Mouse (Mus musculus) forebrain, embryonic 10.5 days (tissue): ENCODE results near the gene Actl10. TPM values are rescaled to one million over a fixed set of nuclear protein-coding genes. Genes with fewer than 3 reads are reported as not detected.

Experiments
- DNase-seq: peaks from one replicate; pipeline ENCODE4 v3.0.0-alpha.2; 2017; ENCODE audit warnings: low spot score; ENCODE audit errors: extremely low spot score
- H3K27ac ChIP-seq: fragments of 300-500 bp; sonication (generic); 2 replicates; pipeline ENCODE4 v1.5.1; 2016; ENCODE audit warnings: mild to moderate bottlenecking
- H3K27me3 ChIP-seq: fragments of 300-500 bp; sonication (generic); 2 replicates; pipeline ENCODE4 v1.6.1; 2016; ENCODE audit warnings: mild to moderate bottlenecking; ENCODE audit not compliant: poor library complexity, severe bottlenecking
- H3K36me3 ChIP-seq: fragments of 300-500 bp; sonication (generic); replicated peaks from 2 replicates; pipeline ENCODE4 v1.6.1; 2016; ENCODE audit warnings: mild to moderate bottlenecking, moderate library complexity
- H3K4me1 ChIP-seq: fragments of 300-500 bp; sonication (generic); 2 replicates; pipeline ENCODE4 v1.6.1; 2016
- H3K4me3 ChIP-seq: fragments of 300-500 bp; sonication (generic); 2 replicates; pipeline ENCODE4 v1.5.1; 2016; ENCODE audit warnings: mild to moderate bottlenecking, moderate library complexity
- H3K9me3 ChIP-seq: fragments of 300-500 bp; sonication (generic); 2 replicates; pipeline ENCODE4 v1.6.1; 2016; ENCODE audit warnings: mild to moderate bottlenecking, moderate library complexity
- WGBS: fragments of 180-500 bp; shearing (Covaris S2); methylation state at CpG from one replicate; pipeline ENCODE4 v1.1.7; 2016; 5-methylcytosine and 5-hydroxymethylcytosine counted together
- polyA plus RNA-seq: library from polyadenylated mRNA; unstranded; fragments of >200 nt; fragmentation: Nextera tagmentation; extraction: Ambion mirVana; gene quantifications from 2 replicates; pipeline ENCODE4 v1.2.1, GENCODE M21; 2016

Actl10 gene
- polyA plus RNA-seq, 1 experiment from 2014 or later, result 0.55 TPM

GRCm38 (mm10) chr2:154571266-154571665 is 19.7 kb downstream of the Actl10 start:
- 0 out of 2 replicates have a peak overlapping the region, but pooled peaks have one; percentile 98 for H3K27ac ChIP-seq
- 90% methylated on average over 4 of the region's 4 CpGs for WGBS
- no peak for DNase-seq
- peaks cover 50% of the 10 kb centered on the region for H3K4me1 ChIP-seq
- peaks cover 10% of the 10 kb centered on the region; the same call in 1 of the 2 replicates for H3K27me3 ChIP-seq
- peak overlapping the region; percentile 88; the same call in 1 of the 2 replicates for H3K4me3 ChIP-seq
- H3K36me3 ChIP-seq, result peaks cover 7% of the 10 kb centered on the region
- H3K9me3 ChIP-seq, result no peaks in the 10 kb centered on the region

GRCm38 (mm10) chr2:154571976-154572375 is 20.4 kb downstream of the Actl10 start:
- no peak for DNase-seq
- Histone ChIP-seq H3K27ac (no peak overlapping the region), H3K9me3 (no peaks in the 10 kb centered on the region), H3K36me3 (peaks cover 7% of the 10 kb centered on the region), H3K27me3 (peaks cover 10% of the 10 kb centered on the region; the same call in 1 of the 2 replicates), H3K4me3 (no peak overlapping the region), H3K4me1 (peaks cover 50% of the 10 kb centered on the region)
- WGBS, result 88% methylated on average over 8 of the region's 8 CpGs

GRCm38 (mm10) chr2:154572996-154573395 is 21.4 kb downstream of the Actl10 start:
- Histone ChIP-seq H3K9me3 (no peaks in the 10 kb centered on the region), H3K4me1 (peaks cover 50% of the 10 kb centered on the region), H3K4me3 (no peak overlapping the region), H3K27ac (no peak overlapping the region), H3K36me3 (peaks cover 1% of the 10 kb centered on the region), H3K27me3 (peaks cover 10% of the 10 kb centered on the region; the same call in 1 of the 2 replicates)
- WGBS, result 83% methylated on average over 3 of the region's 3 CpGs
- DNase-seq, result no peak

GRCm38 (mm10) chr2:154574271-154574670 is 22.7 kb downstream of the Actl10 start:
- no peak overlapping the region for H3K27ac ChIP-seq
- DNase-seq, result no peak
- H3K36me3 ChIP-seq, result no peaks in the 10 kb centered on the region
- WGBS, result 76% methylated on average over 7 of the region's 7 CpGs
- peaks cover 10% of the 10 kb centered on the region; the same call in 1 of the 2 replicates for H3K27me3 ChIP-seq
- H3K4me3 ChIP-seq, result no peak overlapping the region
- H3K4me1 ChIP-seq, result peaks cover 38% of the 10 kb centered on the region
- H3K9me3 ChIP-seq, result no peaks in the 10 kb centered on the region

- Histone ChIP-seq H3K36me3 (no peaks in the 10 kb centered on the region), H3K27ac (peak overlapping the region; percentile 83), H3K4me1 (peaks cover 20% of the 10 kb centered on the region), H3K4me3 (peak overlapping the region; percentile 20; the same call in 1 of the 2 replicates), H3K27me3 (0 out of 2 replicates have a peak, but pooled peaks cover under 1% of the 10 kb centered on the region), H3K9me3 (no peaks in the 10 kb centered on the region)
- 39% methylated on average over 12 of the region's 12 CpGs for WGBS
- DNase-seq, result peak; percentile 42
Observed at GRCm38 (mm10) chr2:154576876-154577743, 25.5 kb downstream of the Actl10 start.

- H3K27ac ChIP-seq, result peak overlapping the region; percentile 83
- no peaks in the 10 kb centered on the region for H3K9me3 ChIP-seq
- DNase-seq, result no peak
- WGBS, result 68% methylated on average over 6 of the region's 6 CpGs
- no peaks in the 10 kb centered on the region for H3K36me3 ChIP-seq
- H3K4me1 ChIP-seq, result peaks cover 20% of the 10 kb centered on the region
- no peak overlapping the region for H3K4me3 ChIP-seq
- H3K27me3 ChIP-seq, result no peaks in the 10 kb centered on the region
Observed at GRCm38 (mm10) chr2:154577744-154578067, 26.1 kb downstream of the Actl10 start.

GRCm38 (mm10) chr2:154580586-154580985 is 29.0 kb downstream of the Actl10 start:
- Histone ChIP-seq H3K4me3 (no peak overlapping the region), H3K27me3 (no peaks in the 10 kb centered on the region), H3K4me1 (peaks cover 32% of the 10 kb centered on the region), H3K27ac (peak overlapping the region; percentile 21; the same call in 1 of the 2 replicates), H3K9me3 (no peaks in the 10 kb centered on the region), H3K36me3 (no peaks in the 10 kb centered on the region)
- no peak for DNase-seq
- WGBS, result 90% methylated on average over 8 of the region's 8 CpGs

GRCm38 (mm10) chr2:154581421-154581820 is 29.8 kb downstream of the Actl10 start:
- Histone ChIP-seq H3K4me3 (no peak overlapping the region), H3K27me3 (no peaks in the 10 kb centered on the region), H3K9me3 (no peaks in the 10 kb centered on the region), H3K27ac (no peak overlapping the region), H3K36me3 (no peaks in the 10 kb centered on the region), H3K4me1 (peaks cover 31% of the 10 kb centered on the region)
- WGBS, result 88% methylated on average over 1 of the region's 1 CpGs
- no peak for DNase-seq

GRCm38 (mm10) chr2:154583906-154584872 is 32.6 kb downstream of the Actl10 start:
- DNase-seq, result no peak
- H3K36me3 ChIP-seq, result no peaks in the 10 kb centered on the region; the same call in 1 of the 2 replicates
- no peaks in the 10 kb centered on the region for H3K9me3 ChIP-seq
- 80% methylated on average over 15 of the region's 15 CpGs for WGBS
- peaks cover 15% of the 10 kb centered on the region; the same call in 1 of the 2 replicates for H3K4me1 ChIP-seq
- H3K27me3 ChIP-seq, result no peaks in the 10 kb centered on the region
- H3K4me3 ChIP-seq, result no peak overlapping the region
- peak overlapping the region; percentile 40; the same call in 1 of the 2 replicates for H3K27ac ChIP-seq

GRCm38 (mm10) chr2:154584931-154585601 is 33.5 kb downstream of the Actl10 start:
- Histone ChIP-seq H3K27ac (peak overlapping the region; percentile 40; the same call in 1 of the 2 replicates), H3K36me3 (no peaks in the 10 kb centered on the region; the same call in 1 of the 2 replicates), H3K4me1 (peaks cover 15% of the 10 kb centered on the region; the same call in 1 of the 2 replicates), H3K9me3 (no peaks in the 10 kb centered on the region), H3K4me3 (no peak overlapping the region), H3K27me3 (no peaks in the 10 kb centered on the region)
- no peak for DNase-seq
- 78% methylated on average over 17 of the region's 17 CpGs for WGBS

GRCm38 (mm10) chr2:154586405-154586804 is 34.8 kb downstream of the Actl10 start:
- no peaks in the 10 kb centered on the region; the same call in 1 of the 2 replicates for H3K36me3 ChIP-seq
- H3K27ac ChIP-seq, result no peak overlapping the region
- no peaks in the 10 kb centered on the region for H3K27me3 ChIP-seq
- no peak overlapping the region for H3K4me3 ChIP-seq
- whole genome bisulfite sequencing, result 70% methylated on average over 5 of the region's 5 CpGs
- H3K4me1 ChIP-seq, result peaks cover 15% of the 10 kb centered on the region; the same call in 1 of the 2 replicates
- H3K9me3 ChIP-seq, result no peaks in the 10 kb centered on the region
- DNase-seq, result no peak

GRCm38 (mm10) chr2:154589051-154589450 is 37.5 kb downstream of the Actl10 start:
- Histone ChIP-seq H3K9me3 (no peaks in the 10 kb centered on the region; the same call in 1 of the 2 replicates), H3K27ac (no peak overlapping the region), H3K36me3 (peaks cover 3% of the 10 kb centered on the region; the same call in 1 of the 2 replicates), H3K27me3 (no peaks in the 10 kb centered on the region), H3K4me1 (peaks cover 15% of the 10 kb centered on the region; the same call in 1 of the 2 replicates), H3K4me3 (no peak overlapping the region)
- WGBS, result 81% methylated on average over 4 of the region's 4 CpGs
- no peak for DNase-seq
